Mouse (Mus musculus): ENCODE results near the gene Chd2.

- no peak for TF ChIP-seq CTCF (IDR thresholded peaks at IDR 0.05; ENCODE audit: extremely low read depth, insufficient read length, insufficient replicate concordance, low read depth, low read length)
- TF ChIP-seq POLR2A (IDR thresholded peaks at IDR 0.05; ENCODE audit: low read depth, low read length): no peak
Observed at GRCm38 (mm10) chr7:73412419-73412818, 129.2 kb downstream of the Chd2 start.

Data from small intestine, adult 2 months (tissue).